Mouse (Mus musculus) limb, embryonic 11.5 days (tissue): ENCODE data around the gene Lin37. TPM values are rescaled to one million over a fixed set of nuclear protein-coding genes. Genes with fewer than 3 reads are reported as not detected.
A peak's percentile ranks its signal among the peaks of the same experiment; 100 is the strongest.

ENCODE experiments used
- ATAC-seq: fragments of 200-750 bp; cut with Nextera tagmentation; 2 replicates; pipeline ENCODE4 v1.8.0; 2017; ENCODE audit warnings: low read depth; ENCODE audit not compliant: insufficient number of reproducible peaks, low FRiP score, low TSS enrichment
- DNase-seq: peaks from one replicate; pipeline ENCODE4 v3.0.0-alpha.2; 2015; ENCODE audit warnings: low spot score
- H3K27ac ChIP-seq: fragments of 300-500 bp; sonication (generic); replicated peaks from 2 replicates; pipeline ENCODE4 v1.5.1; 2014; ENCODE audit warnings: low read depth, mild to moderate bottlenecking, low read length
- H3K27me3 ChIP-seq: fragments of 300-500 bp; sonication (generic); 2 replicates; pipeline ENCODE4 v1.6.1; 2014; ENCODE audit warnings: mild to moderate bottlenecking, low read length, mixed read lengths; ENCODE audit not compliant: control insufficient read depth, insufficient read depth
- H3K36me3 ChIP-seq: fragments of 300-500 bp; sonication (generic); 2 replicates; pipeline ENCODE4 v1.6.1; 2014; ENCODE audit warnings: mild to moderate bottlenecking, low read length, moderate library complexity, mixed read lengths; ENCODE audit not compliant: control insufficient read depth, insufficient read depth
- H3K4me1 ChIP-seq: fragments of 300-500 bp; sonication (generic); 2 replicates; pipeline ENCODE4 v1.6.1; 2014; ENCODE audit warnings: low read length, mixed read lengths; ENCODE audit not compliant: control insufficient read depth, insufficient read depth
- H3K4me2 ChIP-seq: fragments of 300-500 bp; sonication (generic); 2 replicates; pipeline ENCODE4 v1.6.1; 2014; ENCODE audit warnings: low read depth, mild to moderate bottlenecking, moderate library complexity; ENCODE audit not compliant: severe bottlenecking
- H3K4me3 ChIP-seq: fragments of 300-500 bp; sonication (generic); 2 replicates; pipeline ENCODE4 v1.5.1; 2014; ENCODE audit warnings: low read depth, low read length
- H3K9ac ChIP-seq: fragments of 300-500 bp; sonication (generic); 2 replicates; pipeline ENCODE4 v1.6.1; 2014; ENCODE audit warnings: mild to moderate bottlenecking, low read length
- H3K9me3 ChIP-seq: fragments of 300-500 bp; sonication (generic); 2 replicates; pipeline ENCODE4 v1.6.1; 2016; ENCODE audit warnings: low read length; ENCODE audit not compliant: control insufficient read depth
- WGBS: fragments of 180-500 bp; shearing (Covaris S2); extraction: QIAGEN DNeasy Blood & Tissue Kit; methylation state at CpG from one replicate; pipeline ENCODE4 v1.1.7; 2014; 5-methylcytosine and 5-hydroxymethylcytosine counted together
- polyA plus RNA-seq: library from polyadenylated mRNA; unstranded; fragments of >200 nt; fragmentation: Nextera tagmentation; extraction: Ambion mirVana; gene quantifications from 2 replicates; pipeline ENCODE4 v1.2.1, GENCODE M21; 2014

Gene Lin37
- polyA plus RNA-seq, 1 experiment from 2014 or later: 40.6 TPM

- Histone ChIP-seq H3K27ac (peak within 1 kb of the TSS; percentile 97), H3K4me3 (peak within 1 kb of the TSS; percentile 55), H3K27me3 (no peaks in the 10 kb centered on the region), H3K9me3 (no peaks in the 10 kb centered on the region), H3K36me3 (peaks cover 11% of the 10 kb centered on the region; the same call in 1 of the 2 replicates), H3K4me2 (peak within 1 kb of the TSS; percentile 82), H3K4me1 (peaks cover 8% of the 10 kb centered on the region; the same call in 1 of the 2 replicates), H3K9ac (peak within 1 kb of the TSS; percentile 79)
- peak; percentile 96 for DNase-seq
- under 1% methylated on average over 44 of the region's 44 CpGs for WGBS
- ATAC-seq: peak; percentile 93
Observed at GRCm38 (mm10) chr7:30552102-30553020, 7.3 kb downstream of the Lin37 start, which contains the start of the genes Hspb6 and Proser3. Gene Hspb6 (plus strand): TSS chr7:30552178. Gene Proser3 (minus strand): TSS chr7:30552299.

- DNase-seq: no peak
- peaks cover 7% of the 10 kb centered on the region; the same call in 1 of the 2 replicates for H3K36me3 ChIP-seq
Observed at GRCm38 (mm10) chr7:30551445-30552101, 8.1 kb downstream of the Lin37 start.

GRCm38 (mm10) chr7:30550603-30551002 is 9.0 kb downstream of the Lin37 start:
- 100% methylated on average over 1 of the region's 1 CpGs for WGBS
- Histone ChIP-seq H3K4me2 (no peak overlapping the region), H3K9me3 (no peaks in the 10 kb centered on the region), H3K36me3 (peaks cover 7% of the 10 kb centered on the region; the same call in 1 of the 2 replicates), H3K9ac (no peak overlapping the region), H3K27me3 (no peaks in the 10 kb centered on the region), H3K4me3 (no peak overlapping the region), H3K27ac (no peak overlapping the region), H3K4me1 (peaks cover 8% of the 10 kb centered on the region; the same call in 1 of the 2 replicates)
- DNase-seq (no peak), ATAC-seq (no peak)

More at GRCm38 (mm10) chr7:30551445-30552101, 8.1 kb downstream of the Lin37 start:
- Histone ChIP-seq H3K27ac (peak overlapping the region; percentile 97), H3K9ac (peak overlapping the region; percentile 79), H3K27me3 (no peaks in the 10 kb centered on the region), H3K4me3 (peak overlapping the region; percentile 55), H3K4me1 (peaks cover 8% of the 10 kb centered on the region; the same call in 1 of the 2 replicates), H3K4me2 (peak overlapping the region; percentile 82), H3K9me3 (no peaks in the 10 kb centered on the region)
- peak; percentile 58 for ATAC-seq
- WGBS: 3% methylated on average over 10 of the region's 10 CpGs

- H3K36me3 ChIP-seq: peaks cover 5% of the 10 kb centered on the region; the same call in 1 of the 2 replicates
- no peak for ATAC-seq
Observed at GRCm38 (mm10) chr7:30549880-30550279, 9.8 kb downstream of the Lin37 start.

DNA sequence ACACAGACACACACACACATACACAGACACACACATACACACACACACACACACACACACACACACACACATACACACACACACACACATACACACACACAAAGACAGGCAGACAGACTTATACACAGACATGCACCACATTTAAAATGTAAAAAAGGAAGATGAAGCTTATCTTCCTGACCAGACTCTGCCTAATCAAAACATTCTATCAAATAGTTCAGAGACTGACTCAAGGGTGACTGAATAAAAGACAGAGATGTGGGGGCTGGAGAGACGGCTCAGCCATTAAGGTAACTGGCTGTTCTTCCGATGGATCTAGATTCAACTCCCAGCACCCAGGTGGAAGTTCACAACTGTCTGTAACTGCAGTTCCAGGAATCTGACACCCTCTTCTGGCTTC is 15.3 kb downstream of the Lin37 start:
- Histone ChIP-seq H3K36me3 (peaks cover 14% of the 10 kb centered on the region; the same call in 1 of the 2 replicates), H3K4me1 (no peaks in the 10 kb centered on the region), H3K27ac (no peak overlapping the region), H3K9ac (no peak overlapping the region), H3K4me3 (no peak overlapping the region), H3K4me2 (no peak overlapping the region), H3K27me3 (no peaks in the 10 kb centered on the region), H3K9me3 (no peaks in the 10 kb centered on the region)
- ATAC-seq (no peak), DNase-seq (no peak)
- WGBS: 87% methylated on average over 2 of the region's 2 CpGs

More at GRCm38 (mm10) chr7:30549880-30550279, 9.8 kb downstream of the Lin37 start:
- Histone ChIP-seq H3K9ac (no peak overlapping the region), H3K4me2 (no peak overlapping the region), H3K27ac (no peak overlapping the region), H3K4me3 (no peak overlapping the region), H3K4me1 (peaks cover 8% of the 10 kb centered on the region; the same call in 1 of the 2 replicates), H3K27me3 (no peaks in the 10 kb centered on the region), H3K9me3 (no peaks in the 10 kb centered on the region)
- DNase-seq: no peak
- WGBS: 79% methylated on average over 2 of the region's 2 CpGs

- H3K27ac ChIP-seq: no peak overlapping the region
- no peaks in the 10 kb centered on the region for H3K27me3 ChIP-seq
- 88% methylated on average over 7 of the region's 7 CpGs for WGBS
- DNase-seq: no peak
- peaks cover 9% of the 10 kb centered on the region; the same call in 1 of the 2 replicates for H3K36me3 ChIP-seq
- ATAC-seq: no peak
- H3K9me3 ChIP-seq: no peaks in the 10 kb centered on the region
- no peak overlapping the region for H3K4me3 ChIP-seq
- H3K4me1 ChIP-seq: 0 out of 2 replicates have a peak, but pooled peaks cover 1% of the 10 kb centered on the region
- H3K9ac ChIP-seq: no peak overlapping the region
- H3K4me2 ChIP-seq: no peak overlapping the region
Observed at GRCm38 (mm10) chr7:30540572-30540971, 19.1 kb downstream of the Lin37 start.

DNA sequence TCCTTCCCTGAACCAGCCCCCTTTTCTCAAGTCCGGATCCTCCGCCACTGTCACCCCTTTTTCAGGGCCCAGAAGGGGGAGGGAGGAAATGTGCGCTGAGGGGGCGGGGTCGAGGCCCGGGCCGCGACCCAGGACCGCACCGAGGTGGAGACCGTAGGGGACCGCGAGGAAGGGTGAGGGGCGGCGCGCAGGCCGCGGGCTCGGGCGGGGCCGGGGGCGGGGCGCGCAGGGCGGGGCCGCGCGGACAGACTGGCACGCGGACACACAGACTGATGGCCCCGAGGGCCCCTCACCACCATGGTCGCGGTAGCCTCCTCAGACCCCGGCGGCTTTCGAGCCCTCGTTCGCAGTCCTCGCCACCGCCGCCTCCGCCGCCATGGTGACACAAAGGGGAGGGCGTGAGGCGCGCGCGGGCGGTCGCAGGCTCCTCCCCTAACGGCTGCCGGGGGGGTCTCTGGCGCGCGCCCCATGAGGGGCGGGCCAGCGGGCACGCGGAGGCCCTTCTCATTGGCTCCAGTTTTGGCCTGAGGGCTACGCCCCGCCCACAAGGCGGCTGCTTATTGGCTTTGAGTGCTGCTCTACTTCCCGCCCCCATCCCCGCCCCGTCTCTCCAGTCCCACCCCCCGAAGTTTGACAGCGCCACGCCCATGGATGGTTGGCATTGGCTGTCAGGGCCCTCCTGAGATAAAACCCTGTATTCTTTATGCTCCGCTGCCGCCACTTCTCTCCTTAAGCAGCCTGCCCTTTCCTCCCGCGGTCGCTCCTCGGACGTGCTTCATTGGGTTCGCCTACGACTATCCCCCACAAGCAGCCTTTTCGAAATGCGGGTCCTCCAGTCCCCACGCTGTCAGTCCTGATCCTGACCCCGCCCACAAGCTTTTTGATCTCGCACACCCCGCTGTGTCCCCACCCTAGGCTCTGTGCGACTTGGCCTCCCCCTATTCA is 24.7 kb downstream of the Lin37 start, which contains the start of gene Arhgap33:
Gene Arhgap33 (minus strand): TSS at position 428 of the 945 bp plus-strand sequence.
- H3K27ac ChIP-seq: no peak within 1 kb of the TSS
- peak within 1 kb of the TSS; percentile 84 for H3K4me2 ChIP-seq
- peaks cover 12% of the 10 kb centered on the region; the same call in 1 of the 2 replicates for H3K4me1 ChIP-seq
- peaks cover 2% of the 10 kb centered on the region for H3K36me3 ChIP-seq
- WGBS: under 1% methylated on average over 49 of the region's 84 CpGs
- no peaks in the 10 kb centered on the region for H3K9me3 ChIP-seq
- peak within 1 kb of the TSS; percentile 46 for H3K4me3 ChIP-seq
- H3K9ac ChIP-seq: peak within 1 kb of the TSS; percentile 78
- DNase-seq (peak; percentile 97), ATAC-seq (peak; percentile 87)
- no peaks in the 10 kb centered on the region for H3K27me3 ChIP-seq
